Mouse (Mus musculus): ENCODE data around the gene Olfr1472. TPM values are rescaled to one million over a fixed set of nuclear protein-coding genes. Genes with fewer than 3 reads are reported as not detected.
"Not testable (repeated sequence)": the region's sequence is repeated elsewhere in the genome, so short reads cannot be mapped to it uniquely, and the experiment has no call there.

Gene Olfr1472
- not detected in 2 replicates for polyA plus RNA-seq (2015; fragmentation: Nextera tagmentation; extraction: Ambion mirVana)

DNA sequence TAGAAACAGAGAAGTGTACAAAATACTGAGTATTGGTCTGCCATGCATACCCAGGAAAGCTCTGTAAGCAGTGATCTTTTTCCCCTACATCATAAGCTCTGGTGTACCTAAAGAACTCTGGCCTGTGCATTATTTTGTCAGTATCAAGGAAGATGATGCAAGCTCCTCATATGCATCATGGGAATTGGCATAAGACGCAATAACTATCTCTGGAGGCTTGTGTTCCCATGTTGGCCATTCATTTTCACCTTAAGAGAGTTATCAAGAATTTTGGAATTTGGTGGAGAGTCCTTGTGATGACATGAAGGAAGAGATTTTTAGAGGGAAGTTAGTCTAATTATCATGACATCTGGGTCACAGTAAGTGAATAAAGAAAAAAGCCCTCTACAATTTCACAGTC lies at the start of gene Olfr1472:
Gene Olfr1472, minus strand, starts transcription at position 101 of the 400 bp plus-strand sequence.
- H3K36me3 ChIP-seq: no peaks in the 10 kb centered on the region
- H3K4me1 ChIP-seq (replicated peaks): no peaks in the 10 kb centered on the region
- no peak within 1 kb of the TSS for H3K9ac ChIP-seq
- no peak for ATAC-seq (ENCODE audit: low read depth)
- no peak within 1 kb of the TSS for H3K27ac ChIP-seq (replicated peaks)
- no peaks in the 10 kb centered on the region for H3K27me3 ChIP-seq
- no peak within 1 kb of the TSS for H3K4me3 ChIP-seq
- no peak within 1 kb of the TSS for H3K4me2 ChIP-seq
- WGBS: 86% methylated on average over 1 of the region's 1 CpGs
- peaks cover 13% of the 10 kb centered on the region for H3K9me3 ChIP-seq

DNA sequence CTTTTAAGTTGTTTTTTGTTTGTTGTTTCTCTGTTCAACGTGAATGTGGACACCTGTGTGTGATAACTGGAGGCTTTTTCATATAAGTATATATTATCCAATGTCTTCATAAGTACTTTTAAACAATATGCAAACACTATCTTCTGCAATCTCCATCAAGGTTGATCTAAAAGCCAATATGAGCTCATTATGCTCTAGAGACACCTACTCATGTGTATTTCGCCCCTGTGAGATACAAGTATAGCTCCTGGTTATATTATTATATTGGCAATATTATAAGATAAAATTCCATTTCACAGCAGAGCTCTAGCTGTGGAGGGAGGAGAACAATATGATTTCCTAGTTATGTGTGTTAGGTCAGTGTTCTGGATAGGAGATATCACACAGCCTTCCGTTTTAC lies 44.4 kb upstream of the Olfr1472 start, which contains the start of gene Olfr1477:
Gene Olfr1477, plus strand, starts transcription at position 301 of the 400 bp plus-strand sequence.
- no peak within 1 kb of the TSS for H3K9ac ChIP-seq
- no peaks in the 10 kb centered on the region for H3K36me3 ChIP-seq
- H3K9me3 ChIP-seq: peaks cover 11% of the 10 kb centered on the region
- no peak within 1 kb of the TSS for H3K4me2 ChIP-seq
- no peak within 1 kb of the TSS for H3K4me3 ChIP-seq
- ATAC-seq (ENCODE audit: low read depth): no peak
- H3K4me1 ChIP-seq (replicated peaks): no peaks in the 10 kb centered on the region
- no peaks in the 10 kb centered on the region for H3K27me3 ChIP-seq
- H3K27ac ChIP-seq (replicated peaks): no peak within 1 kb of the TSS
- 82% methylated on average over 3 of the region's 3 CpGs for WGBS

DNA sequence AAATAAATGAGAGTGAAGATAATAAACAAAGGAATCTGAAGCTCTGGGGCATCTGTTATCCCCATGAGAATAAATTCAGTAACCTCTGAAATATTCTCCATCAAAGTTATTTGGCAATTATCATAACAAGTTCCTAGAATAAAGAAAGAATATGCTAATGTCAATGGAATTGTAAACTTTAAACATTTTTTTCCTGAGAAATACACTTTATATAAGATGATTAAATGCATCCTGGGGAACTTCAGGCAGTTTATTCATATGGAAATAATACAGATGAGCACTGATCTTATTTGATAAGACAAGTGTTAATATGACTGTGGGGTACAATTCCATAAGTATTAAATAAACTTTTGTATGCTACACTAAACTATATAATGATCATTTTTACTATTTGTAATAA lies 24.2 kb upstream of the Olfr1472 start, which contains the start of gene Olfr1475:
Gene Olfr1475, minus strand, starts transcription at position 101 of the 400 bp plus-strand sequence.
- Histone ChIP-seq H3K9ac (no peak within 1 kb of the TSS), H3K36me3 (no peaks in the 10 kb centered on the region), H3K27me3 (no peaks in the 10 kb centered on the region), H3K27ac (replicated peaks) (no peak within 1 kb of the TSS), H3K4me1 (replicated peaks) (no peaks in the 10 kb centered on the region), H3K4me2 (no peak within 1 kb of the TSS), H3K9me3 (no peaks in the 10 kb centered on the region), H3K4me3 (no peak within 1 kb of the TSS)
- no peak for ATAC-seq (ENCODE audit: low read depth)

DNA sequence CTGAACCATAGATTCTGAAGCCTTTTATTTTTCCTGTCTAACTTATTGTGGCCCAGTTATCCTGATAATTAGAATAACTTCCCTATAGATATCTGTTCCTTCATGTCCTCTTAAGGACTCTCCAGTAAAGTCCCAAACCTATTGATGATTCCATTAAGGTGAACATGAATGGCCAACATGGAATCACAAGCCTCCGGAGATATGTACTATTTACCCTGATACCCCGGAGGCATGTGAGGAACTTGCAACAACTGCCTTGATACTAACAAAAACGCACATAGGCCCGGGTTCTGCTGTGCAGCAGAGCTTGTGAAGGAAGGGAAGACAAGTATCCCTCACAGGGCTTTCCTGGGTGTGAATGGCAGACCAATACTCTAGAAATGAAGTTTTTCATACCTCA lies 13.4 kb upstream of the Olfr1472 start, which contains the start of gene Olfr1474:
Gene Olfr1474, plus strand, starts transcription at position 301 of the 400 bp plus-strand sequence.
- H3K9ac ChIP-seq; H3K4me2 ChIP-seq; H3K4me3 ChIP-seq; H3K36me3 ChIP-seq; ATAC-seq (ENCODE audit: low read depth); H3K27ac ChIP-seq (replicated peaks); H3K27me3 ChIP-seq; H3K4me1 ChIP-seq (replicated peaks); H3K9me3 ChIP-seq: not testable (repeated sequence)
- WGBS: 75% methylated on average over 4 of the region's 4 CpGs

- not testable (repeated sequence) for H3K9me3 ChIP-seq; H3K4me3 ChIP-seq; H3K9ac ChIP-seq; H3K27me3 ChIP-seq; H3K4me1 ChIP-seq (replicated peaks); H3K36me3 ChIP-seq; ATAC-seq (ENCODE audit: low read depth); H3K27ac ChIP-seq (replicated peaks); H3K4me2 ChIP-seq
- WGBS: 79% methylated on average over 2 of the region's 2 CpGs
Measured at GRCm38 (mm10) chr19:13443109-13443508, 12.8 kb downstream of the Olfr1472 start, which contains the start of gene Olfr1471. Olfr1471 (plus strand) TSS chr19:13443409.

DNA sequence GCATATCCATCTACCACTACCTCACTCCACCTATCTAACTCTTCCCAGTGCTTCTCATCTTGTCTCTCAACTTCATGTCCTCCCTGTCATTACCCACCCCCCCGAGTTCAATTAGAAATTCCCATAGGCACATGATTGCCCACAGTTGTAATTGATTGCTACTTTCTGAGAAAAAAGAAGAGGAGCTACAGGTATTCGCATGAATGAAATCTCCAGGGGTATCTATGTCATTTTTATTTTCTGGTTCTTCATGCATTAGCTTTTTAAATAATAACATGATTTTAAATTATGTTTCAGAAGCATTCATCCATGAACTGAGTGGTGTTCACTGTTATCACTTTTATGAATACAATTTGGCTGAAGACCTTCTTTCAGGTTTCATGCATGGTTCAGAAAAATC lies 48.3 kb downstream of the Olfr1472 start, which contains the start of gene Olfr1469:
Gene Olfr1469, plus strand, starts transcription at position 301 of the 400 bp plus-strand sequence.
- no peak for ATAC-seq (ENCODE audit: low read depth)
- no peaks in the 10 kb centered on the region for H3K4me1 ChIP-seq (replicated peaks)
- no peak within 1 kb of the TSS for H3K4me3 ChIP-seq
- H3K9ac ChIP-seq: no peak within 1 kb of the TSS
- no peak within 1 kb of the TSS for H3K4me2 ChIP-seq
- no peaks in the 10 kb centered on the region for H3K27me3 ChIP-seq
- 74% methylated on average over 2 of the region's 2 CpGs for WGBS
- H3K9me3 ChIP-seq: peaks cover 8% of the 10 kb centered on the region; the same call in 1 of the 2 replicates
- no peak within 1 kb of the TSS for H3K27ac ChIP-seq (replicated peaks)
- H3K36me3 ChIP-seq: no peaks in the 10 kb centered on the region

Other genes with a start within 250 kb of the Olfr1472 start
- not detected in 2 replicates for gene Olfr1463, start 224.8 kb downstream of the Olfr1472 start, polyA plus RNA-seq (2015; fragmentation: Nextera tagmentation; extraction: Ambion mirVana)
- gene Olfr1465, start 140.5 kb downstream of the Olfr1472 start, polyA plus RNA-seq (2015; fragmentation: Nextera tagmentation; extraction: Ambion mirVana): not detected in 2 replicates
- gene Olfr1466, start 117.2 kb downstream of the Olfr1472 start, polyA plus RNA-seq (2015; fragmentation: Nextera tagmentation; extraction: Ambion mirVana): not detected in 2 replicates
- not detected in 2 replicates for gene Olfr1467, start 93.8 kb downstream of the Olfr1472 start, polyA plus RNA-seq (2015; fragmentation: Nextera tagmentation; extraction: Ambion mirVana)
- gene Olfr1469, start 48.2 kb downstream of the Olfr1472 start, polyA plus RNA-seq (2015; fragmentation: Nextera tagmentation; extraction: Ambion mirVana): not detected in 2 replicates
- not detected in 2 replicates for gene Olfr1471, start 12.7 kb downstream of the Olfr1472 start, polyA plus RNA-seq (2015; fragmentation: Nextera tagmentation; extraction: Ambion mirVana)
- gene Olfr1474, start 13.5 kb upstream of the Olfr1472 start, polyA plus RNA-seq (2015; fragmentation: Nextera tagmentation; extraction: Ambion mirVana): not detected in 2 replicates
- not detected in 2 replicates for gene Olfr1475, start 24.1 kb upstream of the Olfr1472 start, polyA plus RNA-seq (2015; fragmentation: Nextera tagmentation; extraction: Ambion mirVana)
- gene Olfr1477, start 44.5 kb upstream of the Olfr1472 start, polyA plus RNA-seq (2015; fragmentation: Nextera tagmentation; extraction: Ambion mirVana): not detected in 2 replicates
- gene Olfr1480, start 71.8 kb upstream of the Olfr1472 start, polyA plus RNA-seq (2015; fragmentation: Nextera tagmentation; extraction: Ambion mirVana): not detected in 2 replicates
- not detected in 2 replicates for gene Olfr1484, start 127.4 kb upstream of the Olfr1472 start, polyA plus RNA-seq (2015; fragmentation: Nextera tagmentation; extraction: Ambion mirVana)
- not detected in 2 replicates for gene Olfr1487, start 161.3 kb upstream of the Olfr1472 start, polyA plus RNA-seq (2015; fragmentation: Nextera tagmentation; extraction: Ambion mirVana)
- not detected in 2 replicates for gene Olfr1489, start 175.5 kb upstream of the Olfr1472 start, polyA plus RNA-seq (2015; fragmentation: Nextera tagmentation; extraction: Ambion mirVana)
- not detected in 2 replicates for gene Olfr1490, start 195.0 kb upstream of the Olfr1472 start, polyA plus RNA-seq (2015; fragmentation: Nextera tagmentation; extraction: Ambion mirVana)
- gene Olfr1491, start 241.2 kb upstream of the Olfr1472 start, polyA plus RNA-seq (2015; fragmentation: Nextera tagmentation; extraction: Ambion mirVana): not detected in 2 replicates